Mouse (Mus musculus) gastrocnemius, postnatal 25 days (tissue): ENCODE measurements around the gene Dnaaf3. TPM values are rescaled to one million over a fixed set of nuclear protein-coding genes. Genes with fewer than 3 reads are reported as not detected.
"Not testable (repeated sequence)": the region's sequence is repeated elsewhere in the genome, so short reads cannot be mapped to it uniquely, and the experiment has no call there.

ENCODE experiments used
- DNase-seq: peaks from one replicate; pipeline ENCODE4 v3.0.0; 2022
- long read RNA-seq, 2 experiments: library from polyadenylated mRNA; stranded (forward); transcript quantifications; one replicate each; pipeline ENCODE4 v2.0.0; 2021
- total RNA-seq, 2 experiments: library from RNA; stranded (reverse); gene quantifications; 1 replicate in 1 of 2; 2 replicates in 1 of 2; pipeline ENCODE4 v1.2.3; 2021

Gene Dnaaf3
- total RNA-seq, result not detected
- long read RNA-seq, experiment 1, result 0 reads
- long read RNA-seq, experiment 2, result 0 reads

DNA sequence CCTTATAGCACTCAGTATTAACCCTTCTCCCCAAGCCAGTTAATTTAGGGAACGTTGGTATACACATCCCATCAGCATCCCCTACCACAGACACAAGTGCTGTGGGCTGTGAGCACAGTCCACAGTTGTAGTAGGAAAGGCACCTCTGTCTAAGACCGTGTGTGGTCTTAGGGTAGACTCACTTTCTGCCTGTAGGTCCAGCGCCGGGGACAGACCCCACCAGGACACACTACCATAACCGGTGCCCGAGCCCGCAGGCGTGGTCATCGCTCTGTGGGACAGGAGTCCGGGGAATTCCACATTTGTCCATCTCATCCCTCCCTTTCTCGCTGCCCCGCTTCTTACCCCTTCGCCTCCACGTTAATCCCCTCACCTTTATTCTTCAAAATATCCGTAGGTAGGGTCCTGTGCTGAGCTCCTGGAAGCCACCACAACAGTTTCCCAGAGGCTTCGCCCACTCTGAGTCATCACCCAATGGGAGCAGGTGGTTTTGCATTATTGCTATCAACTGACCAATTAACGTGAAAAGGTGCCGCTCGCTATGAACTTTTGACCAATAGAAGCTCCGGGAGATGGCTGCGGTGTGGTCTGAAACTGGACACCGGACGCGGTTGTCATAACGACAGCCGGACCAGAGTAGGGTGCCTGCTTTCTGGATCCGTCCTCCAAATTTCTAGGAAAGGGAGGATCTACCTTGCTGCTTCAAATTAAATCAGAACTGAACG, at the start of gene Dnaaf3:
TSS of gene Dnaaf3 (minus strand) at position 449 of the 725 bp plus-strand sequence.
- peak; percentile 67 for DNase-seq

DNA sequence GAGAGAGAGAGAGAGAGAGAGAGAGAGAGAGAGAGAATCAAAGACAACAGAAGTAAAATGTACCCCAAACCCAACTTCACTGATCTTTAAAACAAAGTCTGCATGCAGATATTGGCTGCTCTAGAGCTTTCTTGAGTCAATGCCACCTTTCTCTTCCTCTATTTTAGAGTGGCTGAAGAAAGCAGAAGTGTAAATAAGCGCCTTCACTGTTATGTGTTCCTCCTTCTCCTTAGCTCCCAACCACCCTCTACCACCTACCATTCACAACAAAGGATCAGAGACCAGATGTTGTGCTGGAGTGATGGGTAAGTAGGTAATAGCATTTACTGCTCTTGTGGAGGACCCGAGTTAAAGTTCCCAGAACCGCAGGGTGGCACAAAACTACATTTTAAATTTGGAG, 49.2 kb upstream of the Dnaaf3 start:
- not testable (repeated sequence) for DNase-seq

DNA sequence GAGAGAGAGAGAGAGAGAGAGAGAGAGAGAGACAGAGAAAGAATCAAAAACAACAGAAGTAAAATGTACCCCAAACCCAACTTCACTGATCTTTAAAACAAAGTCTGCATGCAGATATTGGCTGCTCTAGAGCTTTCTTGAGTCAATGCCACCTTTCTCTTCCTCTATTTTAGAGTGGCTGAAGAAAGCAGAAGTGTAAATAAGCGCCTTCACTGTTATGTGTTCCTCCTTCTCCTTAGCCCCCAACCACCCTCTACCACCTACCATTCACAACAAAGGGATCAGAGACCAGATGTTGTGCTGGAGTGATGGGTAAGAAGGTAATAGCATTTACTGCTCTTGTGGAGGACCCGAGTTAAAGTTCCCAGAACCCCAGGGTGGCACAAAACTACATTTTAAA, 40.1 kb upstream of the Dnaaf3 start:
- not testable (repeated sequence) for DNase-seq

DNA sequence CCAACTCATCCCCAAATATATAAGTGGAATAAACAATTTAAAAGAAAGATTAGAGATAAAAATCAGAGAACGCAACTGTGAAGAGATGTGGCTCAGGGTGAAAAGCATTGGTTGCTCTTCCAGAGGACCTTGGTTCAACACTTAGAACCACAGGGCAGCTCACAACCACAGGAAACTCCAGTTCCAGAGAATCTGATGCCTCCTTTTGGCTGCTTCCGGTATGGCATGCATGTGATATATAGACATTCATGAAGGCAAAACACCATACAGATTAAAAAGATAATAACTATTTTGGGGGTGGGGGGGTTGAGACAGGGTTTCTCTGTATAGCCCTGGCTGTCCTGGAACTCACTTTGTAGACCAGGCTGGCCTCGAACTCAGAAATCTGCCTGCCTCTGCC, 30.4 kb upstream of the Dnaaf3 start:
- DNase-seq, result no peak

DNA sequence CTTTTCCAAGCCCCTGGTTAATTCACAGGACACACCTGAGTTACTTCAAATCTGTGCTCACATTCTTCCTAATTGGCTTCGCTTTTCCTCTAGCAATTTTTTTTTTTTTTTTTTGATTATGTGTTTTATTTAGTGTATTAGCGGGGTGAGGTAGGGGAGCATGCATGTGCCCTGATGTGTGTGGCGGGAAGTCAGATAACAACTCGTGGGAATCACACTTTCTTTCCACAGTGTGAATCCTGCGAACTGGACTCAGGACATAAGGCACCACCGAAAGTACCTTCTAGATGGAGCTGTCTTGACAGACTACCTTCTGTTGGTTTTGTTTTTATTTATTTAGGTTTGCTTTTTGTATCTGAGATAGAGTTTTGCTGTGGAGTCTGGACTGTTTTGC, 24.9 kb upstream of the Dnaaf3 start:
- no peak for DNase-seq

DNA sequence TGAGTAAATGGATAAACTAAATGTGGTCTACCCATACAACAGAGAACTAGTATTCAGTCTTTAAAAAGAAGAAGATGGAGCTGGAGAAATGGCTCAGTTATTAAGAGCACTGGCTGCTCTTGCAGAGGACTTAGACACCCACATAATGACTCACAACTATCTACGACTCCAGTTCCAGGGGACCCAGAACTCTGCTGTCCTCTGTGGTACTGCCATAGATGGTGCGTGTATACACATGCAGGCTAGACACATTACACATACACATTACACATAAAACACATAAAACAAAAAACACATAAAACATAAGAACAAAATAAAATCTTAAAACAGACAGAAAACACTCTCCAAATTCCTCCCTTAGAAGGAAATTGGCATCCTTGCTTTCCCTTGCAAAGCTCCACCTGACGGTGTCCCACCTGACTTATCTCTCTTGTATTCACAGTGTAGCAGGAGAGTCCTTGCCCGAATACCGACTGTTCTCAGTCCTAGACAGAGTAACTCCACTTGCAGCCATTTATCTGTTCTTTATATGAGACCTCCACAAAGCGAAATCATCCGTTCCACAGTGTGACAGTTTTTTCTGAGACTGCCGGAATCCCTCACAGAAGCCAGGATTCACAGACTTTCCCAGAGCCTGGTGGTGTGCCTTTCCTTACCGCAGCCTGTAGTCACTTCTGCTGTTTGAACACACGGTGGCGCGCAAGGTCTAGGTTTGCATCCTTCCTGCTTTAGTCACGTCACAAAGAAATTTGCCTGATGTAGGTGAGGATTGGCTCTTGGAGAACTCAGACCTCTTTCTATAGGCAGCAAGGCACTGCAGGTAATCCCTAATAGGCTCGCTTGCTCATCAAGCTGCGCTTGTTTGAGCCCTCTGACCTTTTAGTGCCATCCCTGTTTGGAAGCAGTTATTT, 24.3 kb upstream of the Dnaaf3 start:
- DNase-seq, result peak; percentile 30

DNA sequence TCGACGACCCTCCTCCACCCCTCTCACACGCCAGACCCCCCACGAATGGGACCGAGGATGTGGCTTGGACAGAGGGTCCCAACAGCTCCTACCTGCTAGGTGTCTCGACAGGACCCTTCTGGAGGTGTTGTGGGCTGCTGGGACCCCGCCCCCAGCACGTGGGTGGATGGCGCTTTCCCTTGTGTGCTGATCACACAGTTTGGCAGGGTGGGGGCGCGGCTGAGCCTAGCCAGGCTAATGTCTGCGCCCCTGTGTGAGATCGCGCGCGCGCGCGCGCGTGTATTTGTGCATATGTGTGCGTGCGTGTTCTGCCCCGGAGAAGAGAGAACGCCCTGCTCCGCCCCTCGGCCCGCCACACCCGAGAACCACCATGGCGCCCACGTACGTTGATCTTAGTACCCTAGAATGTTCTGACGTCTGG, 15.0 kb upstream of the Dnaaf3 start, which contains the start of gene Syt5:
TSS of gene Syt5 (minus strand) at position 321 of the 421 bp plus-strand sequence.
- no peak for DNase-seq

DNA sequence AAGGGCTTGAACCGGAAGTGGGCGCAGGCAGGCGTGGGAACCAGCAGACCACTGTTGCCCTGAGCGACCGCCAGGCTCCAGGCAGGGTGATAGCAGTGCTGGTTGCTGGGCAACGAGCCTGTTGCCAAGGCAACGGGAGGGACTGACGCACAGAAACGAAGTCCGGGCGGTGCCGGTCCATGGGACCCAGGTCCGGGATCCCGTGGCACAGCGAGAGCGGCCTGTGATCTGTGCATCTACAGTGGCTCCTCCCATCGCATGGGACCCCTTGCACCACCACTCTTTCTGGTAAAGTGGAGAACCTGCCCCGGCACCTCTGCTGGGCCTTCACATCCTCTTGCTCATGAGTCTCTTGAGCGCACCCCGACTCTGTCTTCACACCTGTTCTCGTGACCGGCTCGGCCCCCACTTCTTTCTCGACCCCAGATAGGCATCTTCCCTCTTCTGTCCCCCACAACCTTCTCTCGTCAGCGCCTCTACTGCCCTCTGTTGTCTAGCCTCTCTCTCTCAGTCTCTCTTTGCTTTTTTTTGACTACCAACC, 14.4 kb upstream of the Dnaaf3 start:
- DNase-seq, result no peak

DNA sequence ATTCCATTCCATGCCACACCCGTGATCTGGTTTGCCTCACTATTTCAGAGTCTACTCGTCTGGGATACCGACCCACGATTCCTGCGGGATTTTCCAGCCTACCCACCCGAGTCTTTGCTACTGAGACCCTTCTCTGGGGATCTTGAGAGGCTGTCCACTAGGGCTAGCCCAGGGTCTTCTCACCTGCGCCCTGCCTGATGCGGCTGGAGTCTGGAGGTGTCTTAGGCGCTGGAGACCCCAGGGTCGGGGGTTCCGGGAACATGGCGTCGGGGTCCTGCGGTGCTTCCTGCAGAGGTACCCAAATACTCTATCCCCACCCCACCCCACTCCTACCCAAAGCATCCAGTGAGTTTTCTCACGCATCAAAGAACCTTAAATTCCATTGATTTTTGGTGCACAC, 13.8 kb upstream of the Dnaaf3 start:
- no peak for DNase-seq

DNA sequence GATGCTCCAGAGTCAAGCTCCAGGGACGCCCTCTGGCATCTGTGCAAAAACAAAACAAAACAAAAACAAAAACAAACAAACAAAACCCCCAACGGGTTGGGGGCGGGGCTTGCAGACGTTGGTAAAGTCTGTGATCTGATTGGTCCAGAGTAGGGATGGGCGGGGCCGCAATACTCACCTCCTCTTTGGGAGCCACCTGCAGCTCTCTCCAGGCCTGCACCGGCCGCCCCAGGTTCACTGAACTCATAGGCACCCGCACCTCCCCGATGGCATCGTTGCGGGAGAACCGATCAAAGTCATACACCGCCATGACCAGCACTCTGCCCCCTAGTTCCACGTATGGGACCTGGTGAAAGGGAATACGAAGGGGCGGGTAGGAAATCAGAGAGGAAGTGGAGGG, 9.8 kb upstream of the Dnaaf3 start:
- no peak for DNase-seq

DNA sequence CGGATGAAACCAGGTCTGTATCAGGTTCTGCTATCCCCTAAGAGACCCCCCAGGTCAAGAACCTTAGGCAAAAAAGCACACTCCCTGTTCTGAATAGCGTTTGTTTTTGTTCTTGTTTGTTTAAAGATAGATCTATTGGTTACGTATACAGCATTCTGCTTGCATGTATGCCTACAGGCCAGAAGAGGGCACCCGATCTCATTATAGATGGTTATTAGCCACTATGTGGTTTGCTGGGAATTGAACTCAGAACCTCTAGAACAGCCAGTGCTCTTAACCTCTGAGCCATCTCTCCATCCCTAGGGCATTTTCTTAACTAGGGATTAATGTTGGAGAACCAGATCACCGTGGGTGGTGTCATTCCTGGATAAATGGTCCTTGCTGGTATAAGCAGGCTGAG, 9.1 kb upstream of the Dnaaf3 start:
- no peak for DNase-seq

DNA sequence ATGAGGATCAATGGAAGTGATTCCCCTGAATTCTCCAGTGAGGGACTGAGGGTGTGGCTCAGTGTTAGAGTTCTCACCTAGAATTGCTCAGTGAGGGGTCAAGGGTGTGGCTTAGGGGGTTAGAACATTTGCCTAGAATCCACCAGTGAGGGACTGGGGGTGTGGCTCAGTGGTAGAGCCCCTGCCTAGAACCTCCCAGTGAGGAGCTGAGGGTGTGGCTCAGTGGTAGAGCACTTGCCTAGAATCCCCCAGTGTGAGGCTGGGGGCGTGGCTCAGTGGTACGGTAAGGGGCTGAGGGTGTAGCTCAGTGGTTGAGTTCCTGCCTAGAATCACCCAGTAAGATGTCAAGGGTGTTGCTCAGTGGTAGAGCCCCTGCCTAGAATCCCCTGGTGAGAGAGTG, 6.8 kb upstream of the Dnaaf3 start:
- DNase-seq, result no peak

DNA sequence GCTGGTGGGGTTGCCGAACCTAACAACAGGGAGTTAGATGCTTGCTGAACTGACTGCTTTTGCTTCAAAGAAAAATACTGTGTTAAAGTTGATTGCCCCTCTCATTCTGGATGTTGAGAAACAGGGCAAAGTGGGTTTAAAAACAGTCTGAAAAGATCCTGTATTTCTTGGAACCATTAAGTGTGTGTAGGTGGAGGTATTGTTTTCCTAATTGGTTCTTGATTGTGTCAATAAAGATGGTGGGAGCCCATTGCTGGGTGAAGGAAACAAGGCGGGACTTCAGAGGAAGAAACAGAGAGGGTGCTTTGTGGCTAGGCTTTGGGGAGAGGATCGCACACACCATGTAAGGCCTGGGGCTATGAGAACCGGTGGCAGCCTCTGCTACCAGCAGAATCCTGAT, 4.9 kb upstream of the Dnaaf3 start:
- DNase-seq, result no peak

DNA sequence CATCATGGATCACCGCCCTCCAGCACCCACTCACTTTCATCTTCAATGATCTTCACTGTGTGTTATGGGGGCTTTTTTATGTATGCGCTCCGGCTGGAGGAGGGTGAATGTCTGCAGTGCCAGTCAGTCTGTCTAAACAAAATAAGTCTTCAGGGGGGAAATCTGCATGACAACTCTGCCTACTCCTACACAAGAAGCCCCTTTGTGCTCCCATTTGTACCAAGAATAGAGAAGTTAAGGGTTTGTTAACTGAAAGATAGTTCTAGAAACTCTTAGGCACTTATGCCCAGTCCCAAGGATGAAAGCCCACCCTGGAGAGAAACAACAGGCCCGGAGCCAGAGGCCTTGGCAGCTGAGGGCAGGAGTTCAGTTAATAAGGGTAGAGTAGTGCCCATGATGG, 4.1 kb upstream of the Dnaaf3 start:
- no peak for DNase-seq

DNA sequence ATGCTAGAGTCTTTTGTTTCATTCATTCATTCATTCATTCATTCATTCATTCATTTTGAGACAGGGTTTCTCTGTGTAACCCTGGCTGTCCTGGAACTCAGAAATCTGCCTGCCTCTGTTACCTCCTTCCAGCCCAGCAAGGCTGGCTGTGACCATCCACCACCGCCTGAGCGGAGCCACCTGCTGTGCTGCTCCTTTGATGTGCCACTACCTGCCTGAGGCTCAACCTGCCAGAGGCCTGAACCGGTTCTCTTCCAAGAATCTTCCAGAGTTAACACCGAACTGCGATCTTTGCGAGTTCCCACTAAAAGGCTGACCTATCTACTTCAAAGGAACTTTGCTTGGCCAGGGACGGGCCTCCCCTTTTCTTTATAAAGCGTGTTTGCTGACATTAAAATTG, 2.1 kb downstream of the Dnaaf3 start:
- not testable (repeated sequence) for DNase-seq

DNA sequence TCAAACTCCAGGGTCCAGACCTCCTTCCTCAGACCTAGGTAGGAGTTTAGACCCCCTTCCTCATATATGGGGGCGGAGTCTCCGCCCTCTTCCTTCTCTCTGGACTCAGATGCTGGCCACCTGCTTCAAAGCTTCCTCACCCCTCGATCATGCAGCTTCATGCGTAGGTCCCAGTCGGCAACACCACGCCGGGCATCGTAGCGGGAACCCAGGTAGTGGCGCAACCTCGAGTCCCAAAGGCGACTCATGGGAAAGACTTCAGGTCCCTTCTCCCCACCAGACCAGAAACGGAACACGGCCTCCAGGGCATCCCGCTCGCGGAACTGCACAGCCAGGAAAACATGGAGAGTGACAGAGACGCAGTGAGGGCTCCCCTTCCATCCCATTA, 5.0 kb downstream of the Dnaaf3 start:
- DNase-seq, result no peak

DNA sequence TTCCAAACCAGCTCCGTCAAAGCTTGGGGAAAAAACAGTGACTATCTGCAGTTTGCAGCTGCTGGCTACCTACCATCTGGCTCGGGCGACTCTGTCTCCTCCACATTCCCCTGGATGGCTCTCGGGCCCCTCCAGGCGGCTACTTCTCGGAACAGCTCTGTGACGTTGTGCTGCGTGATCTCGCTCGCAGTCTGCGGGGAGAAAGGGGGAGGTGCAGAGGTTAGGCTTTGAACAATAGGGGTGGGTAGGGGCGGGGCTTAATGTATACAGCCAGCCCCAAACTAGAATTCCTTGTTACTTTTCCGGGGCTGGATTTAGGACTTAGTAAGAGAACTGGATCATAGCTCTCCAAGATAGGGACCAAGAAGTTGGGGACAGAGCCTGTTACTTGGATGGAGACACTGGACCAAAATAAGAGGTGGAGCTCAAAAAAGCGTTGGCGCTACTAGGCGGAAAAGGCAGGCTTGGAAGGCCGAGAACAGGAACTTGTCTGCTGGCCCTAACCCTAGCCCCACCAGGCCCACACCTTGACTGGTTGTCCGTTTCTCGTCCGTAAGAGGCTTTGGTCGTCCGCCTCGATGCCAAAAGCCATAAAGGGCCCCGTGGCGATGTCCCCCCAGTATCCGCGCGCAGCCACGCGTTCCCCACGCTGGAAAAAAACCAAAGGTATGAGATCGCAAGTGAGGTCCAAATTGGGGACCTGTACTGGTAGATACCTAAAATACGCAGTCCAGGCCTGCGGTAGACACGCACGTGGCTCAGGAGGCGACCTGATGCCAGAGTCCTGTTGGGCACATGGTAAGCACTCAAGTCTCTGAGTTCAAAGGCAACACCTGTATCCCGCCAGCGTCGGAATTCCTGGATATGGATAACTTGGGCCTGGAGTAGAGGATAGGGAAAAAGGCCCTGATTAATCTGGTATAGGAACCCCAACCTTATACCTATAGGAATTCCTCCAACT, 5.6 kb downstream of the Dnaaf3 start:
- DNase-seq, result peak; percentile 69

DNA sequence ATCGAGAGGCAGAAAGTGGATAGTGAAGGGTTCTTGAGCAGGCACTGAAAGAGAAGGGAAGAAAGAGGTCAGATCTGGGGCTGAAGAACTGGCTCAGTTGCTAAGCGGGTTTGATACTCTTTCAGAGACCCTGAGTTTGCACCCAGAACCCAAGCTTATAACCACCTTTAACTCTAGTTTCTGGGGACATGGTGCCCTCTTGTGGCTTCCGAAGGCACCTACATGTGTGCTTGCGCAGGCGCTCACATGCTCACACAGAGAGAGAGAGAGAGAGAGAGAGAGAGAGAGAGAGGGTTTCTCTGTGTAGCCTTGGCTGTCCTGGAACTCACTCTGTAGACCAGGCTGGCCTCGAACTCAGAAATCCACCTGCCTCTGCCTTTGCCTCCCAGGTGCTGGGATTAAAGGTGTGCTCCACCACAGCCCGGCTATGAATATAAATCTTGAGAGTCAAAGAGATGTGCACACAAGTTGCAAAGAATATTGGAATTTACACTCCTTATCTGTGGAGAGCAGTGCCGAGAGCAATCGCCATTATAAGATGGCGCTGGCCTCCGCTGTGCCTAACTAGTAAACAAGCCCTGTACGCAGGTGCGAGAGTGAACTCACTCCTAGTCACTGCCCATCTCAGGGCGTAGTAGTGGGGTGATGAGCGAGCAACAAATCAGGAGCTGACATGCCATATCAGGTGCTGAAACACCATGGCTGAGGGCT, 7.9 kb downstream of the Dnaaf3 start, which contains the start of gene Tnni3:
TSS of gene Tnni3 (minus strand) at position 18 of the 711 bp plus-strand sequence.
- not testable (repeated sequence) for DNase-seq

DNA sequence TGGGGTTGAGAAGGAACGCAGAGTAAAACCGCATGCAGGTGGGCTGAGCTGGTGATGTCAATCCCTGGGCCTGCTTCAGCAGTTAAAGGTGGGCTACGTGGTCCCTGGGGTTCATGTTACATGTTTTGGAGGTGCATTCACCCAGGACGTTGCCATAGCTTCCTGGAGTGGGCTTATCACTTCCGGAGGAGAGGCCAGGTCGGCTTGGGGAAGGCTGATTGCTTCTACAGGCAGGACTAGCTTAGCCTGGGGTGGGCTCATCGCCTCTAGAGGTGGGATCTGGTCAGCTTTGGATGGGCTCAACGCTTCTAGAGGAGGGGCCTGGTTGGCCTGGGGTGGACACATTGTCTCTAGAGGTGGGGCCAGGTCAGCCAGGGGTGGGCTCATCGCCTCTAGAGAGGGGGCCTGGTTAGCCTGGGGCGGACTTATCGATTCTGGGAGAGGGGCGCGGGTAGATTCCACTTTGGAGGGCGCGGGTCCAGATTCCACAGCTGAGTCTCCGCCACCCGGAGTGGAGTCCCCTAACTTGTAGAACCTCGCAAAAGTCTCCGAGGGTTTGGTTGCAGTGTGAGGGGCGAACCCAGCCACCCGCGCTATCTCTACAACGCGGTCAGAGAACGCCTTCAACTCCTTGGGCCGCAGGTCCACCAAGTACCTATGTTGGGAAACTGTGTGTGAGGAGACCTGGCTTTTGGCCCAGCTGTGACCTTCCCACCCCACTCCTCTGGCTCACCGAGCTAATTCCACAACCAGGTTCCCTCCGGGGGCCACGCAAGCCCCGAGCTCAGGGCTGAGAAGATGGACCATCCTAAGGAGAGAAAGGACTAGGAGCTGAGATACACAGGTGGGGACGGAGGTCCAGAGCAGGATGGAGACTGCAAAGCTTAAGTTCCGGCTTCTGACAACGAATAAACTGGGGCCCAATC, 8.8 kb downstream of the Dnaaf3 start:
- DNase-seq, result no peak

DNA sequence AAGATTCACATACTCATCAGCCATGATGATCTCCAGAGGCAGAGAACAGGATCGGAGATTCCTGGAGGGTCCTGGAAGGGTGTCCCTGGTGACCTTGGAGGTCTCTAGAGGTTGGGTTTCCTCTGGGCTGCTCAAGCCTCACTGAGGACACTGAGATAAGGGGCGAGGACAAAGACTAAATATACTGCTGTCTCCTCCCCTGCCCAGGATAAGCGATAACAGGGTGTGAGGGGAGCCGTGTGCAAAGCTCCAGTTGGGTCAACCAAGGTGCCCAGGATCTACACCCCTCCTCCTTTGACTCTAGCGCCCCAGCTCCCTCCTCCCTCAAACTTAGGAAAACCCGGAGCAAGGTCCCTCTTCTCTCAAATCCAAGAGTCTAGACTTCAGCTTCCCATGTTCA, 10.0 kb downstream of the Dnaaf3 start:
- DNase-seq, result no peak
